Mouse (Mus musculus): ENCODE results near the gene Nudt2. TPM values are rescaled to one million over a fixed set of nuclear protein-coding genes. Genes with fewer than 3 reads are reported as not detected.

Gene Nudt2
- polyA plus RNA-seq, 1 experiment from 2014 or later: 57.6 TPM

- H3K27me3 ChIP-seq (replicated peaks): no peaks in the 10 kb centered on the region
- ATAC-seq (ENCODE audit: low FRiP score, low read depth): peak; percentile 76
These were observed 5.9 kb downstream of the Nudt2 start for GRCm38 (mm10) chr4:41470684-41471383.

GRCm38 (mm10) chr4:41471384-41471689 lies 6.4 kb downstream of the Nudt2 start:
- H3K4me1 ChIP-seq: peaks cover 21% of the 10 kb centered on the region
- no peak overlapping the region for H3K4me2 ChIP-seq (replicated peaks)
- H3K9me3 ChIP-seq: no peaks in the 10 kb centered on the region
- no peak for ATAC-seq (ENCODE audit: low FRiP score, low read depth)
- no peaks in the 10 kb centered on the region for H3K36me3 ChIP-seq
- no peaks in the 10 kb centered on the region for H3K27me3 ChIP-seq (replicated peaks)
- H3K9ac ChIP-seq: no peak overlapping the region
- H3K27ac ChIP-seq: no peak overlapping the region
- 91% methylated on average over 1 of the region's 1 CpGs for WGBS
- no peak overlapping the region for H3K4me3 ChIP-seq

More at GRCm38 (mm10) chr4:41470684-41471383, 5.9 kb downstream of the Nudt2 start:
- no peak overlapping the region for H3K9ac ChIP-seq
- no peak overlapping the region for H3K4me2 ChIP-seq (replicated peaks)
- no peaks in the 10 kb centered on the region for H3K9me3 ChIP-seq
- no peaks in the 10 kb centered on the region for H3K36me3 ChIP-seq
- H3K27ac ChIP-seq: no peak overlapping the region
- WGBS: 27% methylated on average over 5 of the region's 5 CpGs
- H3K4me3 ChIP-seq: no peak overlapping the region
- H3K4me1 ChIP-seq: peaks cover 21% of the 10 kb centered on the region

DNA sequence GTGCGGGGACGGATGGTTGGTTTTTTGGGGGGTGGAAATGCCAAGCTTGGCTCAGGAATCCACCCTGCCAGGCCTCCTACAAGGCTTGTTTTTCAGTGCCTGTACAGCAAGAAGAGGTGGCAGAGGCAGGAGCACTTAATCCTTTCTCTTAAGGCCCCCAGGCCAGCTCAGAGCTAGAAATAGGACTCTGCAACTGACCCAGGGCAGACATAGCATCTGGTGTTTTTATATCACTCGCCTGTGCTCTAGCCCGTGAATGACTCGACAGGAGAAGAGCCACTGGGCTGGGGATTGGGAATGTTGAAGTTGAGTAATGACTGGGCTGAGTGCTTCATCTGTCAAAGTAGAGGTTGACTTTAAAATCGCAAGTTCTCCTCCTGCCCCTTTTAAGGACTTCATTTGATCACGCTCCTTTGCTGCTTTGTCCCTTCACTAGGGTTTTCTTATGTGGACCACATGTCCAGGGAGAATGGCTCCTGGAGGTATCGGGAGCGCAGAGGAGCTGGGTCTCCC lies 12.8 kb downstream of the Nudt2 start:
- no peak overlapping the region for H3K27ac ChIP-seq
- ATAC-seq (ENCODE audit: low FRiP score, low read depth): no peak
- H3K4me1 ChIP-seq: no peaks in the 10 kb centered on the region
- H3K9me3 ChIP-seq: no peaks in the 10 kb centered on the region
- H3K36me3 ChIP-seq: peaks cover 9% of the 10 kb centered on the region
- no peak overlapping the region for H3K4me2 ChIP-seq (replicated peaks)
- no peak overlapping the region for H3K4me3 ChIP-seq
- H3K27me3 ChIP-seq (replicated peaks): no peaks in the 10 kb centered on the region
- 90% methylated on average over 9 of the region's 9 CpGs for WGBS
- H3K9ac ChIP-seq: no peak overlapping the region

- H3K4me2 ChIP-seq (replicated peaks): no peak overlapping the region
- no peaks in the 10 kb centered on the region for H3K9me3 ChIP-seq
- H3K9ac ChIP-seq: no peak overlapping the region
- no peak for ATAC-seq (ENCODE audit: low FRiP score, low read depth)
- H3K36me3 ChIP-seq: peaks cover 9% of the 10 kb centered on the region
- 75% methylated on average over 4 of the region's 4 CpGs for WGBS
- no peaks in the 10 kb centered on the region for H3K4me1 ChIP-seq
- H3K27ac ChIP-seq: no peak overlapping the region
- H3K27me3 ChIP-seq (replicated peaks): no peaks in the 10 kb centered on the region
- H3K4me3 ChIP-seq: no peak overlapping the region
These were observed 14.0 kb downstream of the Nudt2 start for GRCm38 (mm10) chr4:41478751-41479455.

DNA sequence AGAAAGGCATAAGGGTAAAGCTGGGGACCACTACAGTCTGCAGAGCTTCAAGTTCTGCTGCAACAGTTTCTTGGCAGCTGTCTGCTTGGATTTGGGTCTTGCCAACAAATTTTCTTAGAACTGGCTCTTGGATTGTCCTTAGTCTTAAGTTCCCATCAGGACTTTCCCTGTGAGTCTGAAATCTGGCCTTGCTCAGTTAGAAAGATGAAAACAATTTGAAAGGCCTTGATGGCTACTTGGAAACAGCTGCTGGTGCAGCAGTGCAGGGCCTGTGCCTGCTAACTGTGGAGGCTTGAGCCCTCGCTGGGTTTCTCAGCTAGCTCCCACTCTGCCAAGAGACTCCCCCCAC lies 14.5 kb downstream of the Nudt2 start:
- no peak overlapping the region for H3K4me3 ChIP-seq
- no peak overlapping the region for H3K27ac ChIP-seq
- H3K9me3 ChIP-seq: no peaks in the 10 kb centered on the region
- 82% methylated on average over 1 of the region's 1 CpGs for WGBS
- H3K4me1 ChIP-seq: no peaks in the 10 kb centered on the region
- no peak for ATAC-seq (ENCODE audit: low FRiP score, low read depth)
- H3K4me2 ChIP-seq (replicated peaks): no peak overlapping the region
- peaks cover 9% of the 10 kb centered on the region for H3K36me3 ChIP-seq
- H3K9ac ChIP-seq: no peak overlapping the region
- H3K27me3 ChIP-seq (replicated peaks): no peaks in the 10 kb centered on the region

GRCm38 (mm10) chr4:41480254-41480653 lies 15.3 kb downstream of the Nudt2 start:
- Histone ChIP-seq H3K4me2 (replicated peaks) (no peak overlapping the region), H3K9ac (no peak overlapping the region), H3K27me3 (replicated peaks) (no peaks in the 10 kb centered on the region), H3K36me3 (peaks cover 9% of the 10 kb centered on the region), H3K4me1 (no peaks in the 10 kb centered on the region), H3K27ac (no peak overlapping the region), H3K4me3 (no peak overlapping the region), H3K9me3 (no peaks in the 10 kb centered on the region)
- no peak for ATAC-seq (ENCODE audit: low FRiP score, low read depth)
- 79% methylated on average over 8 of the region's 8 CpGs for whole genome bisulfite sequencing

DNA sequence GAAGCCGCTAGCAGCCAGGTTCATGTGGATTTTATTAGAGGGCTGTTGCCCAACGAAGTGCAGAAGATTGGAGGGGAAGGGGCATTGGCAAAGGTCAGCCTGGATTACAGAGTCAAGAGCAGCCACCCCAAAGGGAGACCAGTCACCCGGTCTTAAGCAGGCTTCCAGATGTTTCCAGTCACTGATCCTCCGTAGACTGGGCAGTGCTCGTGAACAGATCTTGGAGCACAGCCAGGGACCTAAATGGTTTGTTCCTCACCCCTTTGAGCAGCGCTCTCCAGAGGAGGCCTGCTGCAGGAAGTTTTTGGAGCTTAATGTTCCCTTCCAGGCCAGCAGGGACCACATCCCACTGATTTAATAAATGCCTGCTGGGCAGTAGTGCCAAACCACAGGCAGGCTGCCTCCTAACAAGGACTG lies 16.7 kb downstream of the Nudt2 start:
- H3K4me2 ChIP-seq (replicated peaks): no peak overlapping the region
- H3K27me3 ChIP-seq (replicated peaks): no peaks in the 10 kb centered on the region
- peaks cover 9% of the 10 kb centered on the region for H3K36me3 ChIP-seq
- H3K9ac ChIP-seq: no peak overlapping the region
- ATAC-seq (ENCODE audit: low FRiP score, low read depth): no peak
- H3K27ac ChIP-seq: no peak overlapping the region
- WGBS: 66% methylated on average over 6 of the region's 6 CpGs
- H3K4me1 ChIP-seq: no peaks in the 10 kb centered on the region
- no peaks in the 10 kb centered on the region for H3K9me3 ChIP-seq
- H3K4me3 ChIP-seq: no peak overlapping the region

DNA sequence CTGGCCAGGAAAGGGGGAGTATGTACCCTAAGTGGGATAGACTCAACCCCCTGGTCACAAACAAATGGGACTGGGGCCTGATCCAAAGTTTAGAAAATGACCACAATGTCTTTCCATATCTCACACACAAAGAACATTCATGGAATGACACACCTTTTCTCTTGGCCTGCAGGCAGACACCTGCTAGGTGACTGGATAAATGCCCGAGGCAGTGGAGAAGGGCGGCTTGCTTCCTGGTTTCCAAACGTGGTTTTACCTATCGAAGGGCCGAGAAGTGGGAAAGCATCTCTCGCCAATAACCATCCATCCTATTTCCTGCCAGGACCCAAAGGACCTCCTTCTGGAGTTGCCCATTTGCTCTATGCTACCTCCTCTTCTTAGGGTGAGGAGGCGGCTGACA lies 28.0 kb downstream of the Nudt2 start:
- H3K27me3 ChIP-seq (replicated peaks): peaks cover 27% of the 10 kb centered on the region
- WGBS: 88% methylated on average over 7 of the region's 7 CpGs
- no peak for ATAC-seq (ENCODE audit: low FRiP score, low read depth)

GRCm38 (mm10) chr4:41493464-41494116 lies 28.6 kb downstream of the Nudt2 start:
- Histone ChIP-seq H3K27me3 (replicated peaks) (peaks cover 33% of the 10 kb centered on the region), H3K36me3 (no peaks in the 10 kb centered on the region), H3K9me3 (no peaks in the 10 kb centered on the region), H3K4me3 (no peak overlapping the region), H3K4me1 (peaks cover 15% of the 10 kb centered on the region), H3K4me2 (replicated peaks) (no peak overlapping the region), H3K27ac (no peak overlapping the region), H3K9ac (no peak overlapping the region)
- 83% methylated on average over 3 of the region's 3 CpGs for WGBS
- ATAC-seq (ENCODE audit: low FRiP score, low read depth): no peak

More for the DNA sequence above, 28.0 kb downstream of the Nudt2 start:
- Histone ChIP-seq H3K4me1 (peaks cover 8% of the 10 kb centered on the region; the same call in 1 of the 2 replicates), H3K4me3 (no peak overlapping the region), H3K36me3 (no peaks in the 10 kb centered on the region), H3K9me3 (no peaks in the 10 kb centered on the region), H3K4me2 (replicated peaks) (no peak overlapping the region), H3K9ac (no peak overlapping the region), H3K27ac (no peak overlapping the region)

- WGBS: 45% methylated on average over 3 of the region's 3 CpGs
- ATAC-seq (ENCODE audit: low FRiP score, low read depth): no peak
- Histone ChIP-seq H3K9ac (no peak overlapping the region), H3K4me1 (peaks cover 22% of the 10 kb centered on the region), H3K36me3 (no peaks in the 10 kb centered on the region), H3K4me2 (replicated peaks) (no peak overlapping the region), H3K9me3 (no peaks in the 10 kb centered on the region), H3K27me3 (replicated peaks) (peaks cover 41% of the 10 kb centered on the region), H3K4me3 (no peak overlapping the region), H3K27ac (no peak overlapping the region)
These were observed 29.4 kb downstream of the Nudt2 start for GRCm38 (mm10) chr4:41494378-41494777.

DNA sequence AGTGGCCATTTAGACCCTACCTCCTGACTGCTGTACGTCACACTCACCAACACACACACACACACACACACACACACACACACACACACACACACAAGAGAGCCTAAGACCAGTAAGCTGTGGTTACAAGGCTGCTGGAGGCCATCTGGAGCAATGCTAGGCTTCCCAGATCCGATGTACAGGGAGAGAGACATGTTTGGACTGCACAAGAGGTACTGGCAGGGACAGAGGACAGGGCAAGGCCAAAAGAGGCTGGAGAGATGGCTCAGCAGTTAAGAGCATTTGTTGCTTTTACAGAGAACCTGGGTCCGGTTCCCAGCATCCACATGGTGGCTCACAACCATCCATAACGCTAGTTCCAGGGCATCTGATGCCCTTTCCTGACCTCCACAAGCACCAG lies 30.1 kb downstream of the Nudt2 start:
- ATAC-seq (ENCODE audit: low FRiP score, low read depth): no peak
- Histone ChIP-seq H3K36me3 (no peaks in the 10 kb centered on the region), H3K9ac (no peak overlapping the region), H3K4me2 (replicated peaks) (no peak overlapping the region), H3K27me3 (replicated peaks) (peaks cover 48% of the 10 kb centered on the region), H3K9me3 (no peaks in the 10 kb centered on the region), H3K27ac (no peak overlapping the region), H3K4me3 (no peak overlapping the region), H3K4me1 (peaks cover 22% of the 10 kb centered on the region)
- 82% methylated on average over 4 of the region's 4 CpGs for WGBS

- H3K36me3 ChIP-seq: no peaks in the 10 kb centered on the region
- no peak overlapping the region for H3K27ac ChIP-seq
- H3K4me2 ChIP-seq (replicated peaks): no peak overlapping the region
- H3K9ac ChIP-seq: no peak overlapping the region
- no peak for ATAC-seq (ENCODE audit: low FRiP score, low read depth)
- H3K27me3 ChIP-seq (replicated peaks): peaks cover 56% of the 10 kb centered on the region
- 90% methylated on average over 11 of the region's 11 CpGs for WGBS
- H3K4me1 ChIP-seq: peaks cover 22% of the 10 kb centered on the region
- no peaks in the 10 kb centered on the region for H3K9me3 ChIP-seq
- no peak overlapping the region for H3K4me3 ChIP-seq
These were observed 30.9 kb downstream of the Nudt2 start for GRCm38 (mm10) chr4:41495850-41496249.

Measured in neural tube, embryonic 12.5 days (tissue).